Mouse (Mus musculus): ENCODE results near the gene Plet1. TPM values are rescaled to one million over a fixed set of nuclear protein-coding genes. Genes with fewer than 3 reads are reported as not detected.

Plet1 gene
- total RNA-seq, 2 experiments from 2014 or later: 5.2 TPM; not detected in 1

- no peak for ATAC-seq (replicated peaks; ENCODE audit: poor library complexity, severe bottlenecking)
These were observed 548 bp upstream of the Plet1 start for GRCm38 (mm10) chr9:50493777-50494176.

- ATAC-seq (replicated peaks; ENCODE audit: poor library complexity, severe bottlenecking): no peak
These were observed 1.3 kb downstream of the Plet1 start for GRCm38 (mm10) chr9:50495405-50496150.

DNA sequence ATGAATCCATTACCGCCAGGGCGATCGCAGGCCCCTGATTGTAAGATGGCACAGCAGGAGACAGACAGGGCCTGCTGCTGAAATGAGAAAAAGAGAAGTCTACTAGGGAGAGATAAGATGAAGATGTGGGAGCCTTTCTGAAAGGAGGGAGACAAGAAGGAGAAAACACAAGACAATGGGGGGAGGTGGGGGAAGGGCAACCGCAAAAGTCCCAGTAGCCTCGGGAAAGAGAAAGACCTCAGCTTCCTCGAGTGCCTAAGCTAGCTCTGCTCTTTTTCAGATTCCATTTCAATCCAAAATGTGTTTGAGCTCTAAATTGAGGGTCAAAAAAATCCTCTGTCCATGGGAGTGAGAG lies 1.8 kb downstream of the Plet1 start:
- ATAC-seq (replicated peaks; ENCODE audit: poor library complexity, severe bottlenecking): no peak

DNA sequence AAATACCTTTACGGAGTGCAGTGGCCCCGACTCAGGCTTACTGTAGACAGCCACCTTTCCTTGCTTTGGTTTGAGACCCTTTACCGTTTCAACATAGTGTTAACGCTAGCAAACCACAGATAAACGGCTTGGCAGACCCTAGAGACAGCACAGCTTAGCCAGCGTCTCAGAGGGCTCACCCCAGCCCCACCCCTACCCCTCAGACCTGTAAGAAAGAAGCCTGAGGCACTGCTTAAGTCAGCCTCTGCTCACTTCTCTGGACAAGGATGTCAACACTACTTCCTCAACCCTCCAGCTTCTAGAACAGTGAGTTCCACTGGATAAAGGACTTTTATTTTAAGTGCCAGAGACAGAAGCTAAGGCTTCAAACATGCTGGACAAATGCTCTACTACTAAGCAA lies 2.2 kb downstream of the Plet1 start:
- ATAC-seq (replicated peaks; ENCODE audit: poor library complexity, severe bottlenecking): peak; percentile 51

DNA sequence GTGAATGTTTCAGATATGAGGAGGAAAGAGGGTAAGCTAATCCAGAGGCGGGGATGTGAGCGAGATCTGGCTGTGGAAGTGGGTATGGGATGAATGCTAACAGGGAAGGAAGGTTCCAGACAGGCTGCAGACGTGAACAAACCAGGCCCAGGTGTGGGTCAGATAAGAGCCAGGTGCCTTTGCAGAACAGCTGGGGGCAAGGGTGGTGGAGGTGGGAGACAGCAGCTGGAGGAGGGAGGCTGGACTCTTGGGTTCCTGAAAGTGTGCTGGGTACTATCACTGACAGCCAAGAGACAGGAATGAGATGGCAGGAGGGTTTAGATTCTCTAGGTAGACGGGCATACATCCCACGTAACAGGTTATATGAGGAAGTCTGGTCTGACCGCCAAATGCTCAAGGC lies 2.8 kb downstream of the Plet1 start:
- ATAC-seq (replicated peaks; ENCODE audit: poor library complexity, severe bottlenecking): no peak; the same call in 1 of the 2 replicates

GRCm38 (mm10) chr9:50497536-50497935 lies 3.2 kb downstream of the Plet1 start:
- peak; percentile 19; the same call in 1 of the 2 replicates for ATAC-seq (replicated peaks; ENCODE audit: poor library complexity, severe bottlenecking)

DNA sequence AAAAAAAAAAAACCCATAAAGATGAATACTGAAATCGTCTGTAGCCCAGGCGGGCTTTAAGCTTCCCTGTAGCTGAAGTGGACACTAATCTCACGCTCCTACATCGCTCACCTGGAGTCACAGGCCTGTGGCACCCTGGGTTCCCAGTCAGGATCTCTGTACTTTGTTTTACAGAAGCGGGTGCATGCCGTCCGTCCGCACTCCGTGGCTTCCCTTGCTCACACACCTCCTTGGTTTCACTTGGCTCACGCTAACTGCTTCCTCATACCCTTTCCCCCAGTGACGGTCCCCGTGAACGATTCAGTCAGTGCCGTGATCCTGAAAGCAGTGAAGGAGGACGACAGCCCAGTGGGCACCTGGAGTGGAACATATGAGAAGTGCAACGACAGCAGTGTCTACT lies 4.5 kb downstream of the Plet1 start:
- peak; percentile 44 for ATAC-seq (replicated peaks; ENCODE audit: poor library complexity, severe bottlenecking)

DNA sequence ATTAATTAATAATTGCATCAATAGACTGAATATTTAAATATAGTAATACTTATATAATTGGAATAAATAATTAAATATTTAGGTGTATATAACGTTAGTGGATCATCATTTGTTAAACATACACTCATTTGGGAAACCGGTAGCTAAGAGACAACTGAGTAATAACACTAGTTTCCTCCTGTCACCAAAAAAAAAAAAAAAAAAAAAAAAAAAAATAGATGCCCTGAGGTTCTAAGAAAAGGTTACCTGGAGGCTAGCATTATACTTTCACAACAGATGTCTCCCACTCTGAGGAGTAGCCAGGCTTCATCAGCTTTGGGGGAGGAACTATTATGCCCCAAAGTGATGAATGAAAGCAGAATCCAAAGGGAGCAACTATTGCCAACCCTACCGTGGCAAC lies 5.5 kb downstream of the Plet1 start:
- no peak for ATAC-seq (replicated peaks; ENCODE audit: poor library complexity, severe bottlenecking)

DNA sequence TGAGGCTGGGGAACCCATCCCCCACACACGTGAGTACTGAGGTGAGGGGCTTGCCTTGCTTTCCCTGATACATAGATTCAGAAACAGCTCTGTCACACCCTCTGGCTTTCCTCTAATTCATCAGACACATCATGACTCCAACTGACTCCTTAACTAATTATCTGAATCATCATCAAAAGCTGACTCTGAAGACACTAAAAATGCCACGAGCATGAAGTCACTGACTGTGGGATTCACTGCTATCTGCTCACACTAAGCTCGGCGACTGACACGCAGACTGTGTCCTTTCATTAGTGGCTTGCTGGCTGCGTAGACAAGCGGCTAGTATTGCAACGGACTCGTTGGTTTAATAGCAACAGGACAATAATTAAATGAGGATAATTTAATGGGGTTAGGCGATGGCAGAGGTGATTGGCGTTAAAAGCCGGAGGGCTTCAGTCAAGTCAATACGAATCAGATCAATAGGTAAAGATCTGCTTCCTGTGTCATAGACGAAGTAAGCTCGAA lies 6.2 kb downstream of the Plet1 start:
- ATAC-seq (replicated peaks; ENCODE audit: poor library complexity, severe bottlenecking): no peak

GRCm38 (mm10) chr9:50500974-50501501 lies 6.7 kb downstream of the Plet1 start:
- peak; percentile 29; the same call in 1 of the 2 replicates for ATAC-seq (replicated peaks; ENCODE audit: poor library complexity, severe bottlenecking)

GRCm38 (mm10) chr9:50502949-50503348 lies 8.6 kb downstream of the Plet1 start:
- peak; percentile 71 for ATAC-seq (replicated peaks; ENCODE audit: poor library complexity, severe bottlenecking)

DNA sequence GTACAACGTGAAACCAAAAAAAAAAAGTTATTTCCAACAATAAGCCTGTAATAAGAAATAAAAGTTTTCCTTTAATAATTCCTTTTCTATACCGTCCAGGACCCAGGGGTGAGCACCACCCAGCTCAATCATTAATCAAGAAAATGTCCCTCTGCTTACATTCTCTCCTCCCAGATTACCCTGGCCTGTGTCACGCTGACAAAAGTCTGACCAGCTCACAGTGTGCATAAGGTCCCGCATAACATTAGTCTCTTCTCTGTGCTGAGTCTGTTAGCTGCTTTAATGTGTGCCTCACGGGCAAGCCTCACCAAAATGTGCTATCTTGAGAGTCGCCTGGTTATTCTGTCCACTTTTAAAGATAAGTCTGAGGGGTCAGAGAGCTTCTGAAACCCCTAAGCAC lies 11.1 kb downstream of the Plet1 start:
- ATAC-seq (replicated peaks; ENCODE audit: poor library complexity, severe bottlenecking): no peak

- ATAC-seq (replicated peaks; ENCODE audit: poor library complexity, severe bottlenecking): no peak
These were observed 13.2 kb downstream of the Plet1 start for GRCm38 (mm10) chr9:50507570-50507969.

GRCm38 (mm10) chr9:50515462-50515861 lies 21.1 kb downstream of the Plet1 start:
- ATAC-seq (replicated peaks; ENCODE audit: poor library complexity, severe bottlenecking): no peak

DNA sequence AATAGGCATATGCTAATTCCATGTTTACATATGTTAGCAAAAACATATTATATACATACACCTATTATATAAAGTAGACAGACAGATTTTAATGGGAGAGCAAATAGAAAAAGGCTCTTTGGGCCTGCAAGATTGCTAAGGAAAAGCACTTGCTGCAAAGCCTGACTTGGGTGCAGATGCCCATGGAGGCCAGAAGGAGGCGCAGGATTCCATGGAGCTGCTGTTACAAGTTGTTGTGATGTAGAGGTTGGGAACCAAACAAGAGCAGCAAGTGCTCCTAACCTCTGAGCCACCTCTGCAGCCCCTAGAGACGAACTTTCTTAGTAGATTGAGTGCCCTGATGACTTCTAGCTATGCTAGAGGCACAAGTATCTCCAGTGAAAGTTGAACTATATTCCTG lies 24.5 kb downstream of the Plet1 start:
- ATAC-seq (replicated peaks; ENCODE audit: poor library complexity, severe bottlenecking): no peak

DNA sequence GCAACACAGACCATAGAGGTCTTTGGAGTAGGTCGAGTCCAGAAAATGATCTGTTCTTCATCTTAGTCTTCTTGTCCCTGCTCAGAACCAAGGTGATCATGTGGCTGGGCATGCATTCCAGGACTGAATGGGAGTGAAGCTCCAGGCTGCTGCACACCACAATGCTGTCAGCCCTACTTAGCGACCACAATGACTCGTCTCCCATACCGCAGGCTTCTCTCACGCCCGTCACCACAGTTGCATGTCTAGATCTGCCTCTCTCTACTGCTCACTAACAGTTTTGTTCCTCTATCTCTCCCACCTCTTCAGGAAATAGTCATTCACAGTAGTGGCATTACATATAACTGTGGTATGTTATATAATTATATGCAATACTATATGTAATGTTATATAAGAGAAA lies 26.4 kb downstream of the Plet1 start:
- ATAC-seq (replicated peaks; ENCODE audit: poor library complexity, severe bottlenecking): peak; percentile 78

DNA sequence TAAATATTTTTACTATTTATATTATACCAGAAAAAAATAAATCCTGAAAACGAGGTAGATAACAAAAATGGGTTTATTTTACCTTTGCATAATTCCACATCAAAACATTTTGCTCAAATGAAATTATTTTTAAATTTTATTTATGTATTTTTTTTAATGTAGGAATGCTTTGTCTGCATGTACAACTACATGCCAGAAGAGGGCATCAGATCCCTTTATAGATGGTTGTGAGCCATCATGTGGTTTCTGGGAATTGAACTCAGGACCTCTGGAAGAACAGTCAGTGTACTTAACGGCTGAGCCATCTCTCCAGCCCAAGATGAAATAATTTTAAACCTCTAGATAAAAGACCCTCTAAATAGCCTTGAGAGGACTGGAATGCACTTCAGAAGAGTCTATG lies 27.2 kb downstream of the Plet1 start:
- ATAC-seq (replicated peaks; ENCODE audit: poor library complexity, severe bottlenecking): no peak

DNA sequence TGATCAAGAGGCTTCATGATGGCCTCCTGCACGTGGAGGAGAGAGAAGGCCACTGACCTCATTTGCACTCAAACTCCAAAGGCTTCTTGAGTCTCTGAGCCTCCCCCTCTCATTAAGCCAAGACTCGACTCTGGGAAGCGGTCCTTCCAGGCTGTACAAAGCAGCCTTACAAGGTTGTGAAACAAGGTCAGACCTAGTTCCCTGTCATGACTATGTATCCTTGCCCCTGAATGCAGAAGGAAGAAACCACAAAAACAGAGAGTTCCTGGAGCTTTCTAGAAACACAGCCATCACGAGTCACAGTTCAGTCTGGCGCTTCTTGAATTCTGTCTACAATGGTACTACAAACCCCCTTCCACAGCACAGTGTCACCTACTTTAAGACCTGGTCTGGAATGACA lies 28.2 kb downstream of the Plet1 start:
- ATAC-seq (replicated peaks; ENCODE audit: poor library complexity, severe bottlenecking): peak; percentile 66

GRCm38 (mm10) chr9:50524936-50525335 lies 30.6 kb downstream of the Plet1 start:
- 0 out of 2 replicates have a peak, but pooled peaks have one; percentile 13 for ATAC-seq (replicated peaks; ENCODE audit: poor library complexity, severe bottlenecking)

DNA sequence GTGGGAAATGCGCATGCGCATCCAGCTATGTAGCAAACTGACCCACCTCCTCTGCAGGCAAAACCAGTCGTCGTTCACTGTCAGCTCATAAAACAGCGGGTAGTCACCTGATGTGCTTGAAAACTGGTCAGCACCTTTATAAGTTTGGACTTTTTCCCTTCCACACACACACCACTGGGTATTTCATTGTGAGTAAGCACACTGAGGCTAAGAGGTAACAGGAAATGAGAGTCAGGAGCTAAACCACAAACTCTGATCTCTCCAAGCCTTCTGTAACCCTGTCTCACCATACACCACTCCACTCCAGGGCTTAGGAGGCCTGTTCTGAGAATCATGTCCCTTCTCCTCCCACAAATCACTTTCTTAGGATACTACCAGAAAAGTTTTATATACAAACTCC lies 31.3 kb downstream of the Plet1 start:
- ATAC-seq (replicated peaks; ENCODE audit: poor library complexity, severe bottlenecking): 0 out of 2 replicates have a peak, but pooled peaks have one; percentile 6

DNA sequence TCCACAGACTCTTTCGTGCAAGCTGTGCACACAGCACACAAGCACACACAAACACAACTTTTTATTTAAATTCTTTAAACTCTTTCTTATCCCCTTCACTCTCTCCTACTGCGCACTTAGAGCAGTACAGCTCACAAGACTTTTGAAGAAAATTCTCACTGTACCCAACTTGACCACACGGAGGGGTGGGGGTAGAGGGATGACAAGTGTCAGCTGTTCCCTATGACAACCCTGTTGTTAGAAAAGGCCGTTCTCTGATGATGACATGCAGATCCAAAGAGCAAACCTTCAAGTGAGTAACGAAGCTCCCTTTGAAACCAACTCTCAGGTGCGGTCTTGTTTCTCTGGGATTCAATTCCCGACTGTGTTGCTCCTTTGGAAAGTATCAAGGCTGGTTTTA lies 33.5 kb downstream of the Plet1 start:
- ATAC-seq (replicated peaks; ENCODE audit: poor library complexity, severe bottlenecking): peak; percentile 35

GRCm38 (mm10) chr9:50528293-50528892 lies 34.1 kb downstream of the Plet1 start, which contains the start of gene Pts:
Pts (minus strand) TSS chr9:50528724.
- ATAC-seq (replicated peaks; ENCODE audit: poor library complexity, severe bottlenecking): peak; percentile 73
